Mouse (Mus musculus) ES-E14 (cell line): ENCODE measurements around the gene Hrh2. TPM values are rescaled to one million over a fixed set of nuclear protein-coding genes. Genes with fewer than 3 reads are reported as not detected.

Source experiments
- DNase-seq: peaks from one replicate; pipeline ENCODE4 v3.0.0-alpha.2; 2013; ENCODE audit warnings: low read depth, low spot score
- H3K27ac ChIP-seq: 2 replicates; pipeline ENCODE4 v1.5.1; 2012; ENCODE audit warnings: low read depth, mild to moderate bottlenecking, low read length, moderate library complexity, mixed read lengths; ENCODE audit not compliant: poor library complexity, insufficient read depth, severe bottlenecking
- H3K36me3 ChIP-seq: 2 replicates; pipeline ENCODE4 v1.6.1; 2012; ENCODE audit warnings: mild to moderate bottlenecking, low read length, moderate library complexity, mixed read lengths; ENCODE audit not compliant: control insufficient read depth, poor library complexity, insufficient read depth, severe bottlenecking
- H3K4me1 ChIP-seq, 2 experiments: fragments of 150-350 bp in 1 of 2; sonication (generic) in 1 of 2; 2 replicates each; pipeline ENCODE4 v1.6.1; 2012; ENCODE audit warnings: low read length in 2 of 2, mild to moderate bottlenecking in 1 of 2, mixed read lengths in 1 of 2; ENCODE audit not compliant: control insufficient read depth in 2 of 2, insufficient read depth in 2 of 2, poor library complexity in 1 of 2
- H3K4me3 ChIP-seq, 2 experiments: fragments of 150-350 bp in 1 of 2; sonication (generic) in 1 of 2; 2 replicates each; pipeline ENCODE4 v1.5.1; 2012; ENCODE audit warnings: low read length in 2 of 2, low read depth in 1 of 2, mild to moderate bottlenecking in 1 of 2, mixed read lengths in 1 of 2; ENCODE audit not compliant: insufficient read depth in 1 of 2, poor library complexity in 1 of 2, severe bottlenecking in 1 of 2
- H3K9ac ChIP-seq: 2 replicates; pipeline ENCODE4 v1.6.1; 2012; ENCODE audit warnings: low read depth, mild to moderate bottlenecking, low read length, mixed read lengths; ENCODE audit not compliant: poor library complexity, insufficient read depth, severe bottlenecking
- H3K9me3 ChIP-seq: fragments of 150-350 bp; sonication (generic); 2 replicates; pipeline ENCODE4 v1.6.1; 2012; ENCODE audit warnings: low read depth, mild to moderate bottlenecking, low read length; ENCODE audit not compliant: control insufficient read depth, insufficient read depth
- CHD2 ChIP-seq: IDR thresholded peaks from 2 replicates; pipeline ENCODE4 v1.6.1; 2014; ENCODE audit warnings: mild to moderate bottlenecking, low read depth, low read length, inconsistent platforms
- HCFC1 ChIP-seq: IDR thresholded peaks from 2 replicates; pipeline ENCODE4 v1.6.1; 2012; ENCODE audit warnings: low read length, inconsistent platforms, borderline replicate concordance; ENCODE audit not compliant: insufficient read depth
- MAFK ChIP-seq: IDR thresholded peaks from 2 replicates; pipeline ENCODE4 v1.6.1; 2014; ENCODE audit warnings: mild to moderate bottlenecking, low read depth, low read length, inconsistent platforms; ENCODE audit not compliant: insufficient read depth
- ZC3H11A ChIP-seq: IDR thresholded peaks from 2 replicates; pipeline ENCODE4 v1.6.1; 2012; ENCODE audit warnings: low read depth, mild to moderate bottlenecking, inconsistent platforms, low read length, borderline replicate concordance
- ZNF384 ChIP-seq: IDR thresholded peaks from 2 replicates; pipeline ENCODE4 v1.6.1; 2012; ENCODE audit warnings: low read depth, low read length, inconsistent platforms
- in situ Hi-C, 2 experiments: fragments of 600-800 bp; cut with MboI; formaldehyde crosslinking; loops; one replicate each; pipeline ENCODE4 v1.15.1; 2025; ENCODE audit warnings: low sequenced_read_pairs in 2 of 2, inconsistent platforms in 1 of 2; ENCODE audit not compliant: unreplicated experiment in 2 of 2
- total RNA-seq: library from RNA; depleted of rRNA; stranded (reverse); fragments of 300-350 nt; gene quantifications from 2 replicates; pipeline ENCODE4 v1.2.3, GENCODE M21; 2012; rRNA removed

Gene Hrh2
- total RNA-seq, 1 experiment, result 0.62 TPM

- H3K4me1 ChIP-seq, result peaks cover 0 to 2% of the 10 kb centered on the region in 2 experiments; a peak in 2 of 4 replicates
- no peak overlapping the region for H3K4me3 ChIP-seq
- H3K36me3 ChIP-seq, result no peaks in the 10 kb centered on the region
- H3K9ac ChIP-seq, result no peak overlapping the region
- no peak for DNase-seq
- H3K9me3 ChIP-seq, result no peaks in the 10 kb centered on the region
- no peak overlapping the region for H3K27ac ChIP-seq
- in situ Hi-C loops, result no loop called here
- TF ChIP-seq CHD2 (no peak), ZNF384 (no peak), MAFK (no peak), ZC3H11A (no peak), HCFC1 (no peak)
Observed at GRCm38 (mm10) chr13:54282861-54283206, 90.9 kb downstream of the Hrh2 start.

Other genes starting within 250 kb of the Hrh2 start
- not detected in 2 replicates for gene Drd1, start 136.4 kb upstream of the Hrh2 start, total RNA-seq
- gene Sfxn1, start 120.3 kb upstream of the Hrh2 start, total RNA-seq, result 36.1 and 57.7 TPM in 2 replicates
- 0.21 and 0.67 TPM in 2 replicates for gene Cplx2, start 179.2 kb downstream of the Hrh2 start, total RNA-seq